Mouse (Mus musculus) MEL (cell line): ENCODE measurements around the gene Siae. TPM values are rescaled to one million over a fixed set of nuclear protein-coding genes. Genes with fewer than 3 reads are reported as not detected.

Experiments
- DNase-seq: peaks from one replicate; pipeline ENCODE4 v3.0.0; 2011; ENCODE audit warnings: low read depth, low spot score
- H3K27ac ChIP-seq: 2 replicates; pipeline ENCODE4 v1.5.1; 2012; ENCODE audit warnings: low read depth, mild to moderate bottlenecking, control low read depth, low read length, moderate library complexity; ENCODE audit not compliant: control insufficient read depth
- H3K27me3 ChIP-seq, 2 experiments: fragments of 150-350 bp in 1 of 2; sonication (generic) in 1 of 2; 2 replicates each; pipeline ENCODE4 v1.6.1; 2012; ENCODE audit warnings: low read length in 2 of 2, mild to moderate bottlenecking in 2 of 2, improper control_type of control experiment in 1 of 2, moderate library complexity in 1 of 2; ENCODE audit not compliant: insufficient read depth in 2 of 2, control insufficient read depth in 1 of 2
- H3K36me3 ChIP-seq, 2 experiments: 2 replicates each; pipeline ENCODE4 v1.6.1; 2012 to 2014; ENCODE audit warnings: low read length in 2 of 2, improper control_type of control experiment in 1 of 2, inconsistent platforms in 1 of 2, mild to moderate bottlenecking in 1 of 2; ENCODE audit not compliant: insufficient read depth in 2 of 2, control insufficient read depth in 1 of 2
- H3K4me1 ChIP-seq, 2 experiments: fragments of 150-350 bp in 1 of 2; sonication (generic) in 1 of 2; 2 replicates each; pipeline ENCODE4 v1.6.1; 2012; ENCODE audit warnings: low read length in 2 of 2, improper control_type of control experiment in 1 of 2, mild to moderate bottlenecking in 1 of 2; ENCODE audit not compliant: insufficient read depth in 2 of 2, control insufficient read depth in 1 of 2
- H3K4me3 ChIP-seq, 2 experiments: fragments of 150-350 bp in 1 of 2; sonication (generic) in 1 of 2; 2 replicates each; pipeline ENCODE4 v1.5.1; 2012; ENCODE audit warnings: low read depth in 2 of 2, low read length in 2 of 2, mild to moderate bottlenecking in 2 of 2, moderate library complexity in 2 of 2, control low read depth in 1 of 2, improper control_type of control experiment in 1 of 2; ENCODE audit not compliant: control insufficient read depth in 1 of 2, insufficient read depth in 1 of 2
- H3K79me2 ChIP-seq: 2 replicates; pipeline ENCODE4 v1.6.1; 2012; ENCODE audit warnings: mild to moderate bottlenecking, low read length, moderate library complexity; ENCODE audit not compliant: control insufficient read depth, poor library complexity, insufficient read depth
- H3K9ac ChIP-seq: 2 replicates; pipeline ENCODE4 v1.6.1; 2012; ENCODE audit warnings: low read depth, mild to moderate bottlenecking, control low read depth, low read length, moderate library complexity; ENCODE audit not compliant: control insufficient read depth, poor library complexity, severe bottlenecking
- H3K9me3 ChIP-seq: fragments of 150-350 bp; sonication (generic); replicated peaks from 2 replicates; pipeline ENCODE4 v1.6.1; 2012; ENCODE audit warnings: mild to moderate bottlenecking, low read length, improper control_type of control experiment, moderate library complexity; ENCODE audit not compliant: insufficient read depth
- CTCF ChIP-seq, 3 experiments: IDR thresholded peaks in 2 of 3; conservative IDR thresholded peaks in 1 of 3; 2 replicates each; pipeline ENCODE4 v1.5.1; 2011 to 2012; ENCODE audit warnings: low read length in 3 of 3, low read depth in 2 of 3, mild to moderate bottlenecking in 2 of 3, improper control_type of control experiment in 1 of 3, inconsistent platforms in 1 of 3, mixed read lengths in 1 of 3, moderate library complexity in 1 of 3; ENCODE audit not compliant: control insufficient read depth in 1 of 3, insufficient read depth in 1 of 3, poor library complexity in 1 of 3, severe bottlenecking in 1 of 3
- E2F4 ChIP-seq: IDR thresholded peaks from 2 replicates; pipeline ENCODE4 v1.6.1; 2011; ENCODE audit warnings: low read depth, low read length, improper control_type of control experiment, borderline replicate concordance
- EP300 ChIP-seq, 2 experiments: IDR thresholded peaks; 2 replicates each; pipeline ENCODE4 v1.6.1; 2011; ENCODE audit warnings: improper control_type of control experiment in 2 of 2, low read length in 2 of 2, low read depth in 1 of 2, mild to moderate bottlenecking in 1 of 2
- HCFC1 ChIP-seq: IDR thresholded peaks from 2 replicates; pipeline ENCODE4 v1.6.1; 2012; ENCODE audit warnings: low read depth, mild to moderate bottlenecking, inconsistent platforms, low read length, improper control_type of control experiment, moderate library complexity
- MXI1 ChIP-seq: IDR thresholded peaks from 2 replicates; pipeline ENCODE4 v1.6.1; 2011; ENCODE audit warnings: mild to moderate bottlenecking, low read depth, low read length, improper control_type of control experiment
- MYB ChIP-seq: IDR thresholded peaks from 2 replicates; pipeline ENCODE4 v1.6.1; 2011; ENCODE audit warnings: mild to moderate bottlenecking, low read depth, low read length, improper control_type of control experiment
- POLR2AphosphoS5 ChIP-seq: IDR thresholded peaks from 2 replicates; pipeline ENCODE4 v1.6.1; 2012; ENCODE audit warnings: low read depth, borderline replicate concordance, mild to moderate bottlenecking, inconsistent platforms, low read length, moderate library complexity, mixed read lengths
- SIN3A ChIP-seq: IDR thresholded peaks from 2 replicates; pipeline ENCODE4 v1.6.1; 2012; ENCODE audit warnings: low read length, improper control_type of control experiment, inconsistent platforms
- TBP ChIP-seq: IDR thresholded peaks from 2 replicates; pipeline ENCODE4 v1.8.0; 2011; ENCODE audit warnings: low read depth, low read length, improper control_type of control experiment
- ZMIZ1 ChIP-seq: IDR thresholded peaks from 2 replicates; pipeline ENCODE4 v1.6.1; 2012; ENCODE audit warnings: low read depth, mild to moderate bottlenecking, inconsistent platforms, low read length, improper control_type of control experiment, moderate library complexity
- ZNF384 ChIP-seq: IDR thresholded peaks from 2 replicates; pipeline ENCODE4 v1.6.1; 2012; ENCODE audit warnings: low read depth, mild to moderate bottlenecking, inconsistent platforms, low read length, improper control_type of control experiment
- polyA plus RNA-seq, 2 experiments: library from polyadenylated mRNA; stranded (reverse) in 1 of 2; unstranded in 1 of 2; fragments of >175 nt in 1 of 2; fragments of >200 nt in 1 of 2; gene quantifications; 2 replicates each; pipeline versions ENCODE4 v1.2.1 to v1.2.4; 2012; ENCODE audit warnings: low replicate concordance in 2 of 2, low read depth in 1 of 2; ENCODE audit not compliant: insufficient read length in 2 of 2, insufficient read depth in 1 of 2, missing spikeins in 1 of 2
- total RNA-seq: library from RNA; depleted of rRNA; stranded (reverse); fragments of 300-350 nt; gene quantifications from 2 replicates; pipeline ENCODE4 v1.2.3, GENCODE M21; 2012

The Siae gene
- total and polyA plus RNA-seq, 3 experiments: 4.9 to 9.2 TPM; not detected in 1

DNA sequence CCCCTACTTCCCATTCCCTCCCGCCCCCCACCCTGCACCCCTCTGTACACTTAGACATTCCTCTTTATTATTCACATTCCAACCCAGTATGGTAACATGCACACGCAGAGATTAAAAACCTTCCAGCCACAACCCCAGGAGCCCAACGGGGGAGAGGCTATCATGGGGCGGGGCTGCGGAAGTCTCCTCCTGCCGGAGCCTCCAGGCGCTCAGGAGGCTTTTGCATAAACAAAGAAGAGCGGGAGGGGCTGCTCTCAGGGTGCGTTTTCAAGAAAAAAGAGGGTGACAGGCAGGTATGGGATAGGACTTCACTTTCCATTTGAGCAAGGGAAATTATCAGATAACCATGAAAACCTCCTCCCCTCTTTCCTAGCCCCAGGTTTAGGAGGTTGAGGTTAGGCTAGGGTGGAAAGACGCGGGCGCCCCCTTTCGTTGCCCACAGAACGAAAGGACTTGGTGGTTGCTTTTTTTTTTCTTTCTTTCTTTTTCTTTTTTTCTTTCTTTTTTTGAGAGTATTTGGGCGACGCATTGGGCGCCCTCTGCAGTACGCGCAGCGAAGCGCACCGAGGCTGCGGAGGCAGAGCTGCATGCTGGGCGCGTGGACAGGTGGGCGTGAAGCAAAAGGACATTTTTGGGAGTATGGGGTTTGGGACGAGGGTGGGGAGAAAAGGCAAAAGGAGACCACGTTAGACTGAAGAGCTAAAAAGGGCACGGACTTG is 10.9 kb upstream of the Siae start:
- H3K27ac ChIP-seq: no peak overlapping the region
- H3K36me3 ChIP-seq: no peaks in the 10 kb centered on the region
- no peaks in the 10 kb centered on the region for H3K9me3 ChIP-seq
- no peaks in the 10 kb centered on the region for H3K4me1 ChIP-seq
- TF ChIP-seq POLR2AphosphoS5 (no peak), CTCF (IDR thresholded peaks at IDR 0.05 in 2 of 3, conservative IDR thresholded peaks at IDR 0.05 in 1 of 3; ENCODE audit: control insufficient read depth in 1 of 3, insufficient read depth in 1 of 3, low read depth in 2 of 3, low read length in 3 of 3, poor library complexity in 1 of 3, severe bottlenecking in 1 of 3) (peak in 2 of 3 experiments; percentile 9 to 27; a peak in 3 of 6 replicates)
- no peak overlapping the region for H3K4me3 ChIP-seq
- H3K9ac ChIP-seq: no peak overlapping the region
- DNase-seq: no peak
- no peaks in the 10 kb centered on the region for H3K27me3 ChIP-seq
- H3K79me2 ChIP-seq: no peaks in the 10 kb centered on the region

GRCm38 (mm10) chr9:37545166-37545610 is 10.3 kb upstream of the Siae start:
- no peak overlapping the region for H3K9ac ChIP-seq
- no peak overlapping the region for H3K4me3 ChIP-seq
- TF ChIP-seq ZNF384: no peak
- no peak overlapping the region for H3K27ac ChIP-seq
- no peak for DNase-seq
- H3K79me2 ChIP-seq: no peaks in the 10 kb centered on the region
- H3K27me3 ChIP-seq: no peaks in the 10 kb centered on the region
- no peaks in the 10 kb centered on the region for H3K9me3 ChIP-seq
- no peaks in the 10 kb centered on the region for H3K36me3 ChIP-seq
- no peaks in the 10 kb centered on the region for H3K4me1 ChIP-seq

DNA sequence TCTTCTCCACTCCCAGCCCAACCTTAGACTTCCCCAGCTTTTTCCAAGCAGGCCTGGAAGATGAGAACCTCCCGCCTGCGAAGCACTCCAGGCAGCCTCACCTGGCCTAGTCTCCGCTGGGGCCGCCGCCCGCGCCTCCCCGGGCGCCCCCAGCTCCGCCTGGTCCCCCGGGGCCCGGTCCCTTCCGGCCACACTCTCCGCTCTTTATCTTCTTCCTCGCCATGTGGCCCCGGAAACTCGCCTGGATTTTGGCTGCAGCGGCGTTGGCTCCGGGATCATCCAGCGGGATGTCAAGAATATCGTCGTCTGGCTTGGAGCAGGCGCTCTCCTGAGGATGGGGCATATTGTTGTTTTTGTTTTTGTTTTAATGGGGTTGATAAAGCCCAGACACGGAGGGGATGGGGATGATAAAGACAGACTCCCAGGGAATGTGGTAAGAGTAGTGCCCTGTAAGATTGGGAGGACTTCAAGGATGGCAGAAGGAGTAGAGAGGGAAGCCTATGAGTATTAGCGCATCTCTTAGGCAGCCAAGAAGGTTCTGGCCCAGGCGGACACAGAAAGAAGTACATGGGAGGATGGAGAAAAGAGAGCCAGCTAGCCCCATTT is 9.5 kb upstream of the Siae start:
- H3K9ac ChIP-seq: no peak overlapping the region
- H3K4me1 ChIP-seq: no peaks in the 10 kb centered on the region
- no peaks in the 10 kb centered on the region for H3K9me3 ChIP-seq
- no peak for TF ChIP-seq TBP
- TF ChIP-seq ZMIZ1: no peak
- TF ChIP-seq HCFC1: no peak
- no peak for TF ChIP-seq MYB
- TF ChIP-seq E2F4: no peak
- no peak for TF ChIP-seq SIN3A
- no peak for TF ChIP-seq EP300 (IDR thresholded peaks at IDR 0.05; ENCODE audit: low read depth in 1 of 2, low read length in 2 of 2)
- TF ChIP-seq MXI1: no peak
- H3K27ac ChIP-seq: no peak overlapping the region
- no peaks in the 10 kb centered on the region for H3K79me2 ChIP-seq
- H3K36me3 ChIP-seq: peaks cover 0 to 4% of the 10 kb centered on the region in 2 experiments; a peak in 1 of 4 replicates
- no peak for DNase-seq
- H3K27me3 ChIP-seq: no peaks in the 10 kb centered on the region
- no peak overlapping the region for H3K4me3 ChIP-seq
